Mouse (Mus musculus): ENCODE measurements at regions not wholly inside any gene's neighbourhood (a gene's known extent, or its start where the extent isn't known, plus 50 kb on each side); places are given as distances from the start of the nearest gene placed in this dataset.
A peak's percentile ranks its signal among the peaks of the same experiment; 100 is the strongest.

DNA sequence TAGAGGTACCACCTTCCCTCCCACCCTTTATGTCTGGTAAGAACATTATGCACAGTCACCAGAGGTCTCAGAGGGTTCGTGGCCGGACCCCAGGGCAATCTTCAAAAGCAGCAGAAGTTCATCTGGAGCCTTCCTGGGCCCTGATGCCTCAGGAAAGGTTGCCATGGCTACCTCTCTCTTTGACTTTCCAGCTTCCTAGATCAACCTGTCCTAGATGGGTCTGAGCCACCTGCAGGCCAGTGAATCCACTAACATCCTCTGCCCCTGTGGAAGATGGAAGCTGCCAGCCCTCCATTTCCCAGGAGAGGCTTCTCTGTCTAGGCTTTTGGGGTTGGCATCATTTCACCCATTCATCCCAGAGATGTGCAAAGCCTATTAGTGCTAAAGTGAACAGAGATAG lies 84.8 kb upstream of the Syt13 start:
- TF ChIP-seq ZNF384 (IDR thresholded peaks at IDR 0.05; ENCODE audit: low read depth, low read length) (no peak), HCFC1 (IDR thresholded peaks at IDR 0.05; ENCODE audit: borderline replicate concordance, insufficient read depth, low read length) (no peak), MAFK (IDR thresholded peaks at IDR 0.05; ENCODE audit: insufficient read depth, low read depth, low read length) (no peak), ZC3H11A (IDR thresholded peaks at IDR 0.05; ENCODE audit: borderline replicate concordance, low read depth, low read length) (no peak), CHD2 (IDR thresholded peaks at IDR 0.05; ENCODE audit: low read depth, low read length) (no peak)
- H3K4me3 ChIP-seq (ENCODE audit: insufficient read depth in 1 of 2, low read depth in 1 of 2, low read length in 2 of 2, poor library complexity in 1 of 2, severe bottlenecking in 1 of 2), result no peak overlapping the region
- in situ Hi-C loops (cut with MboI; ENCODE audit: low sequenced_read_pairs in 2 of 2, unreplicated experiment in 2 of 2), result no loop called here
- no peak for DNase-seq (ENCODE audit: low read depth, low spot score)
- H3K27ac ChIP-seq (ENCODE audit: insufficient read depth, low read depth, low read length, poor library complexity, severe bottlenecking), result no peak overlapping the region
- H3K4me1 ChIP-seq (ENCODE audit: control insufficient read depth in 2 of 2, insufficient read depth in 2 of 2, low read length in 2 of 2, poor library complexity in 1 of 2), result no peaks in the 10 kb centered on the region
- no peak overlapping the region for H3K9ac ChIP-seq (ENCODE audit: insufficient read depth, low read depth, low read length, poor library complexity, severe bottlenecking)
- no peaks in the 10 kb centered on the region for H3K36me3 ChIP-seq (ENCODE audit: control insufficient read depth, insufficient read depth, low read length, poor library complexity, severe bottlenecking)
- no peaks in the 10 kb centered on the region for H3K9me3 ChIP-seq (ENCODE audit: control insufficient read depth, insufficient read depth, low read depth, low read length)

DNA sequence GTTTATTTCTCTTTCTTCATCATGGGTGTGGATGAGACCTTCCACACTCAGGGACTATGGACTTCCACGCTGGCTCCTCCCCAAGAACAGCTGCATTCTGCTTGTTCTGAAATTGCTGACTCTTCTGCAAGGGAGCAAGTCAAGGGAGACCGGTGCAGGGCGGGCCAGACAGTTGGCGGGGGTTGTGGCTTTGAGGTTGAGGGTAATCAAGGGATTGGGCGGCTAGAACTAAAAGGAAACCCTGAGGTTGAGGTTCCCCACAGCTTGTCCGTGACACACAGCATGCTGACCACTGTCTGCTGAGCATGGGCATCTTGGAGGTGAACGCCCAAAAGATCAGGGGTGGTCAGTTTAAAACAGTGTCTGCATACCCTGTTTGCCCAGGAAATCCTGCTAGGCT lies 83.1 kb upstream of the Syt13 start:
- no peak overlapping the region for H3K9ac ChIP-seq (ENCODE audit: insufficient read depth, low read depth, low read length, poor library complexity, severe bottlenecking)
- H3K27ac ChIP-seq (ENCODE audit: insufficient read depth, low read depth, low read length, poor library complexity, severe bottlenecking), result no peak overlapping the region
- in situ Hi-C loops (cut with MboI; ENCODE audit: low sequenced_read_pairs in 2 of 2, unreplicated experiment in 2 of 2), result no loop called here
- DNase-seq (ENCODE audit: low read depth, low spot score), result no peak
- TF ChIP-seq MAFK (IDR thresholded peaks at IDR 0.05; ENCODE audit: insufficient read depth, low read depth, low read length) (no peak), HCFC1 (IDR thresholded peaks at IDR 0.05; ENCODE audit: borderline replicate concordance, insufficient read depth, low read length) (no peak), ZNF384 (IDR thresholded peaks at IDR 0.05; ENCODE audit: low read depth, low read length) (no peak), CHD2 (IDR thresholded peaks at IDR 0.05; ENCODE audit: low read depth, low read length) (no peak), ZC3H11A (IDR thresholded peaks at IDR 0.05; ENCODE audit: borderline replicate concordance, low read depth, low read length) (no peak)
- no peaks in the 10 kb centered on the region for H3K4me1 ChIP-seq (ENCODE audit: control insufficient read depth in 2 of 2, insufficient read depth in 2 of 2, low read length in 2 of 2, poor library complexity in 1 of 2)
- H3K36me3 ChIP-seq (ENCODE audit: control insufficient read depth, insufficient read depth, low read length, poor library complexity, severe bottlenecking), result no peaks in the 10 kb centered on the region
- H3K9me3 ChIP-seq (ENCODE audit: control insufficient read depth, insufficient read depth, low read depth, low read length), result no peaks in the 10 kb centered on the region
- no peak overlapping the region for H3K4me3 ChIP-seq (ENCODE audit: insufficient read depth in 1 of 2, low read depth in 1 of 2, low read length in 2 of 2, poor library complexity in 1 of 2, severe bottlenecking in 1 of 2)

- DNase-seq (ENCODE audit: low read depth, low spot score), result no peak
- in situ Hi-C loops (cut with MboI; ENCODE audit: low sequenced_read_pairs in 2 of 2, unreplicated experiment in 2 of 2), result no loop called here
- Histone ChIP-seq H3K27ac (ENCODE audit: insufficient read depth, low read depth, low read length, poor library complexity, severe bottlenecking) (no peak overlapping the region), H3K36me3 (ENCODE audit: control insufficient read depth, insufficient read depth, low read length, poor library complexity, severe bottlenecking) (no peaks in the 10 kb centered on the region), H3K4me1 (ENCODE audit: control insufficient read depth in 2 of 2, insufficient read depth in 2 of 2, low read length in 2 of 2, poor library complexity in 1 of 2) (no peaks in the 10 kb centered on the region), H3K9me3 (ENCODE audit: control insufficient read depth, insufficient read depth, low read depth, low read length) (no peaks in the 10 kb centered on the region), H3K4me3 (ENCODE audit: insufficient read depth in 1 of 2, low read depth in 1 of 2, low read length in 2 of 2, poor library complexity in 1 of 2, severe bottlenecking in 1 of 2) (no peak overlapping the region), H3K9ac (ENCODE audit: insufficient read depth, low read depth, low read length, poor library complexity, severe bottlenecking) (no peak overlapping the region)
- TF ChIP-seq ZC3H11A (IDR thresholded peaks at IDR 0.05; ENCODE audit: borderline replicate concordance, low read depth, low read length) (no peak), ZNF384 (IDR thresholded peaks at IDR 0.05; ENCODE audit: low read depth, low read length) (no peak), CHD2 (IDR thresholded peaks at IDR 0.05; ENCODE audit: low read depth, low read length) (no peak), MAFK (IDR thresholded peaks at IDR 0.05; ENCODE audit: insufficient read depth, low read depth, low read length) (no peak), HCFC1 (IDR thresholded peaks at IDR 0.05; ENCODE audit: borderline replicate concordance, insufficient read depth, low read length) (no peak)
Observed at GRCm38 (mm10) chr2:92836203-92836602, 78.7 kb upstream of the Syt13 start.

GRCm38 (mm10) chr2:92838012-92838411 lies 76.9 kb upstream of the Syt13 start:
- no peak overlapping the region for H3K27ac ChIP-seq (ENCODE audit: insufficient read depth, low read depth, low read length, poor library complexity, severe bottlenecking)
- no peak overlapping the region for H3K4me3 ChIP-seq (ENCODE audit: insufficient read depth in 1 of 2, low read depth in 1 of 2, low read length in 2 of 2, poor library complexity in 1 of 2, severe bottlenecking in 1 of 2)
- TF ChIP-seq MAFK (IDR thresholded peaks at IDR 0.05; ENCODE audit: insufficient read depth, low read depth, low read length) (no peak), ZNF384 (IDR thresholded peaks at IDR 0.05; ENCODE audit: low read depth, low read length) (no peak), HCFC1 (IDR thresholded peaks at IDR 0.05; ENCODE audit: borderline replicate concordance, insufficient read depth, low read length) (no peak), ZC3H11A (IDR thresholded peaks at IDR 0.05; ENCODE audit: borderline replicate concordance, low read depth, low read length) (no peak), CHD2 (IDR thresholded peaks at IDR 0.05; ENCODE audit: low read depth, low read length) (no peak)
- no peak overlapping the region for H3K9ac ChIP-seq (ENCODE audit: insufficient read depth, low read depth, low read length, poor library complexity, severe bottlenecking)
- in situ Hi-C loops (cut with MboI; ENCODE audit: low sequenced_read_pairs in 2 of 2, unreplicated experiment in 2 of 2), result no loop called here
- H3K36me3 ChIP-seq (ENCODE audit: control insufficient read depth, insufficient read depth, low read length, poor library complexity, severe bottlenecking), result no peaks in the 10 kb centered on the region
- H3K4me1 ChIP-seq (ENCODE audit: control insufficient read depth in 2 of 2, insufficient read depth in 2 of 2, low read length in 2 of 2, poor library complexity in 1 of 2), result no peaks in the 10 kb centered on the region
- H3K9me3 ChIP-seq (ENCODE audit: control insufficient read depth, insufficient read depth, low read depth, low read length), result no peaks in the 10 kb centered on the region
- no peak for DNase-seq (ENCODE audit: low read depth, low spot score)

DNA sequence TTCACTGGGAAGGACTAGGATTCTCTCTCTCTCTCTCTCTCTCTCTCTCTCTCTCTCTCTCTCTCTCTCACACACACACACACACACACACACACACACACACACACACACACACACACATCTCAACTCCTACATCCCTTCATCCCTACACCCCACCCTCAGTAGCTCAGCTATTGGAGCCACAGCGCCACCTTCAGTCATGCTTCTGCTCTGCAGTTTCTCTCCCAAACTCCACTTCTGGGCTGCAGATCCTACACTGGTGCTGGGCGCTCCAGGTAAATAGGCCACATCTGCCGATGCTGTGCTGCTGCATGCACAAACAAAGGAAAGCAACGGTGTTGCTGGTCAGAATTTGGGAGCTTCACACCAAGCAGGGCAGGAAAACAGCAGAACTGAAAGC lies 74.9 kb upstream of the Syt13 start:
- TF ChIP-seq ZNF384 (IDR thresholded peaks at IDR 0.05; ENCODE audit: low read depth, low read length), result no peak
- no peak for TF ChIP-seq CHD2 (IDR thresholded peaks at IDR 0.05; ENCODE audit: low read depth, low read length)
- TF ChIP-seq HCFC1 (IDR thresholded peaks at IDR 0.05; ENCODE audit: borderline replicate concordance, insufficient read depth, low read length), result no peak
- no peak for TF ChIP-seq MAFK (IDR thresholded peaks at IDR 0.05; ENCODE audit: insufficient read depth, low read depth, low read length)
- TF ChIP-seq ZC3H11A (IDR thresholded peaks at IDR 0.05; ENCODE audit: borderline replicate concordance, low read depth, low read length), result peak; percentile 67; the same call in 1 of the 2 replicates
- no peak overlapping the region for H3K27ac ChIP-seq (ENCODE audit: insufficient read depth, low read depth, low read length, poor library complexity, severe bottlenecking)
- no peaks in the 10 kb centered on the region for H3K4me1 ChIP-seq (ENCODE audit: control insufficient read depth in 2 of 2, insufficient read depth in 2 of 2, low read length in 2 of 2, poor library complexity in 1 of 2)
- H3K36me3 ChIP-seq (ENCODE audit: control insufficient read depth, insufficient read depth, low read length, poor library complexity, severe bottlenecking), result no peaks in the 10 kb centered on the region
- H3K9ac ChIP-seq (ENCODE audit: insufficient read depth, low read depth, low read length, poor library complexity, severe bottlenecking), result no peak overlapping the region
- no peak overlapping the region for H3K4me3 ChIP-seq (ENCODE audit: insufficient read depth in 1 of 2, low read depth in 1 of 2, low read length in 2 of 2, poor library complexity in 1 of 2, severe bottlenecking in 1 of 2)
- peak; percentile 42 for DNase-seq (ENCODE audit: low read depth, low spot score)
- no peaks in the 10 kb centered on the region for H3K9me3 ChIP-seq (ENCODE audit: control insufficient read depth, insufficient read depth, low read depth, low read length)
- in situ Hi-C loops (cut with MboI; ENCODE audit: low sequenced_read_pairs in 2 of 2, unreplicated experiment in 2 of 2), result no loop called here

Data from ES-E14 (cell line).